In the genomic region with DNA sequence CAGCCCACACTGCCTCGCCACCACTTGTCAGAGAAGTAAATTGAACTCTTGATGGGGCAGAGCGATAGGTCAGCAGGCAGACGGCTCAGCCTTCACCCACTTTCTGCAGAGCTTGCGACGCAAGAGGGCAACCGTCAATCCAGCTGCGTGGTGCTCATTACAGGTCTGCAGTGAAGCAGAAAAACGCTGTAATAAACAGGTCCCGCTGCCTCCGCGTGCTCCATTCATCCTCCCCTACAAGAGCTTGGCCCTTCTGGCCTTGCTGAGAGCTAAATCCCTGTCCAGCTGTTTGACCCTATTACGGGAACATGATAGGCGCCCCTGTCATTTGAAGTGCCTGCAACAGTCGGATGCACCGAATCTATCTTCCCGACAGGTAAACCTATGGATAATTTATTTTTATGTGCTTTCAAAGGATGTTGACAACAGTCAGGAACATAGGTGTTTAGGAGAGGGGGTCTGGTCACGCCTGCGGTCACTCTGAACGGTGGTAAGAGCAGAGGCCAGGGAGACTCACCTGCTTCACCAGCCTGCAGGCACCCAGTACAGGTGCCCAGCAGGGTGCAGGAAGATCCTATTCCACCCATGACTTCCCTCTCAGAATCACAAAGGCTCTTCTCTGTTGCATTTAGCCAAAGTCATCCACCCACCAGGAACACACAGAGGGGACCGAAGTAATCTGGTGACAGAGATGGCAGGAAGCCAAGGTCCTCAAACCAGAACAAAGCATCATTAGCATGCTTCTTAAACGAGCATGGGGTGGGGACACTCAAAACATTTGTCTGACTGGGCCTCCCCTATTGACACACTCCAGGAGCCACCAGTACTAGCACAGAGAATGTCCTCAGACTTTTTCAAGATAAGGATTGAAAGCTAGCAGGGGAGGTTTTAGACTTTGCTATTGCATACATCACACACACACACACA, we compare ENCODE assay signal across 15 mouse cellular contexts.
DNase-seq lines count a peak whose midpoint lies in the region; ATAC-seq and TF ChIP-seq lines count a peak whose summit lies in the region.
"Had no signal": no experiment of that assay in that cellular context is flagged by ENCODE, and none has a peak within 500 bp of the region (broad histone marks: within the 10 kb centered on the region; RNA-seq: fewer than 3 reads in every experiment).

No protein-coding gene starts in this region.

- peaks cover 44% of the 10 kb centered on the region for H3K27me3 ChIP-seq in forebrain, embryonic 12.5 days
- H3K27me3 ChIP-seq in forebrain, postnatal 0 days (ENCODE audit: insufficient read depth, low read length): no peaks in the 10 kb centered on the region; the same call in 1 of the 2 replicates
- H3K27me3 ChIP-seq in kidney, embryonic 16.5 days (ENCODE audit: insufficient read depth, low read length): peaks cover 2% of the 10 kb centered on the region; the same call in 1 of the 2 replicates

- no peak overlapping the region for H3K4me3 ChIP-seq in forebrain, embryonic 12.5 days (replicated peaks)
- no peak overlapping the region for H3K4me3 ChIP-seq in forebrain, postnatal 0 days (ENCODE audit: low read depth, low read length)
- H3K4me3 ChIP-seq in kidney, embryonic 16.5 days (ENCODE audit: low read length): no peak overlapping the region
- H3K4me3 ChIP-seq: erythroblast, embryonic 14.5 days; limb, embryonic 15.5 days; midbrain, embryonic 12.5 days had no signal

- peak; percentile 44; the same call in 1 of the 2 replicates for ATAC-seq in forebrain, embryonic 12.5 days (ENCODE audit: low FRiP score)
- ATAC-seq in forebrain, postnatal 0 days: no peak
- ATAC-seq in kidney, embryonic 16.5 days (ENCODE audit: low FRiP score, low TSS enrichment): peak; percentile 92
- no peak for ATAC-seq in CD4-positive, CD25-positive, alpha-beta regulatory T cell, adult 4 months

- H3K36me3 ChIP-seq in forebrain, embryonic 12.5 days (replicated peaks): no peaks in the 10 kb centered on the region
- H3K36me3 ChIP-seq in forebrain, postnatal 0 days (ENCODE audit: insufficient read depth): no peaks in the 10 kb centered on the region
- H3K36me3 ChIP-seq in kidney, embryonic 16.5 days (ENCODE audit: insufficient read depth, low read length): no peaks in the 10 kb centered on the region
- H3K36me3 ChIP-seq: limb, embryonic 15.5 days; midbrain, embryonic 12.5 days had no signal

- no peak overlapping the region for H3K4me2 ChIP-seq in forebrain, embryonic 12.5 days
- H3K4me2 ChIP-seq in forebrain, postnatal 0 days (ENCODE audit: low read depth): no peak overlapping the region
- no peak overlapping the region for H3K4me2 ChIP-seq in kidney, embryonic 16.5 days (replicated peaks; ENCODE audit: low read depth, low read length)
- H3K4me2 ChIP-seq: limb, embryonic 15.5 days; midbrain, embryonic 12.5 days had no signal

- H3K9ac ChIP-seq in forebrain, embryonic 12.5 days: no peak overlapping the region
- H3K9ac ChIP-seq in forebrain, postnatal 0 days: no peak overlapping the region
- H3K9ac ChIP-seq in kidney, embryonic 16.5 days (replicated peaks; ENCODE audit: low read length): no peak overlapping the region
- H3K9ac ChIP-seq: limb, embryonic 15.5 days; midbrain, embryonic 12.5 days had no signal

- TF ChIP-seq CTCF in forebrain, postnatal 0 days (IDR thresholded peaks at IDR 0.05; ENCODE audit: low read depth): no peak

- H3K9me3 ChIP-seq in forebrain, embryonic 12.5 days: no peaks in the 10 kb centered on the region
- no peaks in the 10 kb centered on the region for H3K9me3 ChIP-seq in forebrain, postnatal 0 days (ENCODE audit: low read length)
- H3K9me3 ChIP-seq in kidney, embryonic 16.5 days (ENCODE audit: low read length): no peaks in the 10 kb centered on the region
- H3K9me3 ChIP-seq: limb, embryonic 15.5 days; midbrain, embryonic 12.5 days had no signal

- WGBS in forebrain, embryonic 12.5 days: 24% methylated on average over 21 of the region's 21 CpGs
- WGBS in forebrain, postnatal 0 days: 26% methylated on average over 21 of the region's 21 CpGs
- WGBS in kidney, embryonic 16.5 days: 30% methylated on average over 21 of the region's 21 CpGs

- H3K4me1 ChIP-seq in forebrain, embryonic 12.5 days: peaks cover 18% of the 10 kb centered on the region
- H3K4me1 ChIP-seq in forebrain, postnatal 0 days (ENCODE audit: insufficient read depth): no peaks in the 10 kb centered on the region
- peaks cover 6% of the 10 kb centered on the region for H3K4me1 ChIP-seq in kidney, embryonic 16.5 days (ENCODE audit: insufficient read depth, low read length)

- H3K27ac ChIP-seq in forebrain, embryonic 12.5 days: no peak overlapping the region
- no peak overlapping the region for H3K27ac ChIP-seq in forebrain, postnatal 0 days (ENCODE audit: low read depth, low read length)
- H3K27ac ChIP-seq in kidney, embryonic 16.5 days (ENCODE audit: low read length): no peak overlapping the region
- H3K27ac ChIP-seq: limb, embryonic 15.5 days; midbrain, embryonic 12.5 days had no signal

- DNase-seq in forebrain, postnatal 0 days: no peak
- DNase-seq in kidney, postnatal 10 days: no peak
- peak; percentile 42 for DNase-seq in embryo, embryonic 10.5 days (ENCODE audit: low spot score)
- DNase-seq in mesoderm, embryonic 11.5 days (ENCODE audit: low read depth, low spot score): peak; percentile 37
- no peak for DNase-seq in adrenal gland, adult 8-10 months
- DNase-seq: adrenal gland, postnatal 36 days; cerebellum, adult 8-10 months; right cerebral cortex, adult 18-20 months; thymus, postnatal 4 days had no signal

Comparison
In these comparisons a context has a peak if more than half of its experiments do, and no peak if none do; other contexts are left out.
1. ATAC-seq: peak in forebrain, embryonic 12.5 days (single experiment) and kidney, embryonic 16.5 days (single experiment); none in forebrain, postnatal 0 days (single experiment) and CD4-positive, CD25-positive, alpha-beta regulatory T cell, adult 4 months (single experiment).
2. DNase-seq: peak in embryo, embryonic 10.5 days (single experiment) and mesoderm, embryonic 11.5 days (single experiment); none in forebrain, postnatal 0 days (single experiment), kidney, postnatal 10 days (single experiment) and adrenal gland, adult 8-10 months (single experiment).